Mouse (Mus musculus): Measurements from ENCODE around the gene Iqgap2.

Gene Iqgap2

GRCm38 (mm10) chr13:95778761-95779161 lies 113.0 kb downstream of the Iqgap2 start:
- no peak for DNase-seq (ENCODE audit: low spot score)

GRCm38 (mm10) chr13:95777651-95778391 lies 113.9 kb downstream of the Iqgap2 start:
- no peak for DNase-seq (ENCODE audit: low spot score)

- no peak for DNase-seq (ENCODE audit: low spot score)
Measured at GRCm38 (mm10) chr13:95777237-95777636, 114.5 kb downstream of the Iqgap2 start.

GRCm38 (mm10) chr13:95774966-95775696 lies 116.6 kb downstream of the Iqgap2 start:
- DNase-seq (ENCODE audit: low spot score), result no peak

GRCm38 (mm10) chr13:95765017-95765416 lies 126.7 kb downstream of the Iqgap2 start:
- DNase-seq (ENCODE audit: low spot score), result no peak

- DNase-seq (ENCODE audit: low spot score), result no peak
Measured at GRCm38 (mm10) chr13:95763876-95764517, 127.7 kb downstream of the Iqgap2 start.

- no peak for DNase-seq (ENCODE audit: low spot score)
Measured at GRCm38 (mm10) chr13:95759810-95760209, 131.9 kb downstream of the Iqgap2 start.

- DNase-seq (ENCODE audit: low spot score), result no peak
Measured at GRCm38 (mm10) chr13:95754285-95754684, 137.4 kb downstream of the Iqgap2 start.

GRCm38 (mm10) chr13:95752386-95752785 lies 139.3 kb downstream of the Iqgap2 start:
- DNase-seq (ENCODE audit: low spot score), result no peak

GRCm38 (mm10) chr13:95747541-95747940 lies 144.2 kb downstream of the Iqgap2 start:
- DNase-seq (ENCODE audit: low spot score), result no peak

GRCm38 (mm10) chr13:95747101-95747500 lies 144.6 kb downstream of the Iqgap2 start:
- no peak for DNase-seq (ENCODE audit: low spot score)

GRCm38 (mm10) chr13:95746509-95746908 lies 145.2 kb downstream of the Iqgap2 start:
- DNase-seq (ENCODE audit: low spot score), result no peak

GRCm38 (mm10) chr13:95745451-95745850 lies 146.3 kb downstream of the Iqgap2 start:
- DNase-seq (ENCODE audit: low spot score), result no peak

GRCm38 (mm10) chr13:95742881-95743466 lies 148.7 kb downstream of the Iqgap2 start:
- DNase-seq (ENCODE audit: low spot score), result no peak

GRCm38 (mm10) chr13:95741813-95742689 lies 149.7 kb downstream of the Iqgap2 start:
- no peak for DNase-seq (ENCODE audit: low spot score)

- DNase-seq (ENCODE audit: low spot score), result no peak
Measured at GRCm38 (mm10) chr13:95739651-95740050, 152.1 kb downstream of the Iqgap2 start.

GRCm38 (mm10) chr13:95730491-95730890 lies 161.2 kb downstream of the Iqgap2 start:
- DNase-seq (ENCODE audit: low spot score), result no peak

GRCm38 (mm10) chr13:95719320-95720232 lies 172.1 kb downstream of the Iqgap2 start:
- no peak for DNase-seq (ENCODE audit: low spot score)

GRCm38 (mm10) chr13:95715356-95715755 lies 176.4 kb downstream of the Iqgap2 start:
- no peak for DNase-seq (ENCODE audit: low spot score)

GRCm38 (mm10) chr13:95714271-95714975 lies 177.3 kb downstream of the Iqgap2 start:
- DNase-seq (ENCODE audit: low spot score), result no peak

All from urinary bladder, postnatal 10 days (tissue).